Mouse (Mus musculus): ENCODE results near the gene Hdhd5. TPM values are rescaled to one million over a fixed set of nuclear protein-coding genes. Genes with fewer than 3 reads are reported as not detected.

Hdhd5 gene
- polyA plus RNA-seq, 2 experiments from 2014 or later = 43.4 to 59.7 TPM

DNA sequence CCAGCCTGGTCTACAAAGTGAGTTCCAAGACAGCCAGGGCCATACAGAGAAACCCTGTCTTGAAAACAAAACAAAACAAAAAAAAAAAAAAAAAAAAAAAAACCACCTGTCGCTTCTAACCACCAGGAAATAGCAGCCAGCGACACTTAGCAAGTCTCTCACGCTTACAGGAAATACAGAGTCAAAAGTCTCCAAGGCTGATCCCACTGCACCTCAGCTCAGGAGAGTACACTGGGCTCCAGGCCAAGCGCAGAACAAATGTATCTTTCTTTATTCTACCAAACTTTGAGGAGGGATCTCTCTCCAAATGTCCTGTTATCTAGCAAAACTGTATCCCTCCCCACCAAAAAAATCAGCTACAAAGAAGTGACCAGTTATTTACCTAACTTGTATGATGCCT lies 2.0 kb downstream of the Hdhd5 start:
- ATAC-seq = peak; percentile 56

DNA sequence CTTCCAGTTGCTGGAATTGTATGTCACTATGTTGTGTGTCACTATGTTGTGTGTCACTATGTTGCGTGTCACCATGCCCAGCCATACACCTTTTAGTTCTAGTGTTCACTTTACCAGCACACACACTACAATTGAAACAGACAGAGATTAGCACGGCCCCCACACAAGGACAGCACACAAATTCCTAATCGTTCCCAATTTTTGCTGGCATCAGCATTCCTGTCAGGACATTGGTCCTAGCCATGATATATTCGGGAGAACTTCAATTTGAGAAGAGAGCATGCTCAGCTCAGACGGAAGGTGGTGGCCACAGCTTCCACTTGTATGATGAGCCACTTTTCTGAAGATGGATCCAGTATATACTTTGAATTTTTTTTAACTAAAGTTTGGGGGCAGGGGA lies 6.3 kb downstream of the Hdhd5 start:
- ATAC-seq = no peak

DNA sequence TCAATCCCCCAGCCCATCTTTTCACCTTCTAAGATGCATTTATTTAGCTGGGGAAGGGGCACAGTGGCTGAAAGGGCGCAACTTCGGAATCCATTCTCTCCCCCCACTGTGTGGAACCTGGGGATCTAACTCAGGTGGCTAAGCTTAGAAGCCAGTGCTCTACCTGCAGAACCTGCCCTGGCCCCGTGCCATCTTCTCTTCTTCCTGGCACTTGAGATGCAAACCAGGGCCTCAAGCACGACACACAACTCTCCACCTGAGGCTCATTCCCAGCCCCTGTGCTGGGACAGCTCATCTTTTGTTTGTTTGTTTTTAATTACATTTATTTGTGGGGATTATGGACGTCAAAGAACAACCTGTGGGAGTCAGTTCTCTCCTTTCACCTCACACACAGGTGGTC lies 11.5 kb downstream of the Hdhd5 start:
- no peak for ATAC-seq

DNA sequence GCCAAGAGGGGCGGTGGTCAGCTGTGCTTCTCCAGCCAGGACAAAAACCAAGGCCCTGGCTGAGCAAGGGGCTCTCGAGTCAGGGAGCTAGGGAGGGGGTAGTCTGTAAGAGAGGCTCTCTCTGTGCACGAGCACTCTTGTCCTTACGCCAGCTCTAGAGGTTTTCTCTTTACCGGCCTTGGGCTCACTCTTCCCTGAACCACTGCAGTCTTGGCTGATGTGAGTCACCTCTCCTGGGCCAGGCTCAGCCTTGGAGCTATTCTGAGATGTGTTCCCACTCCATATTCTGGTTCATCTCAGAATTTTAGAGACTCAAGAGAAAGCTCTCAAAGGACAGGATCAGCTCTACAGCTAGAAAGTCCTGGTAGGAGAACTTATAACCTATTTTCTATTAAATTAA lies 13.8 kb downstream of the Hdhd5 start:
- no peak for ATAC-seq

DNA sequence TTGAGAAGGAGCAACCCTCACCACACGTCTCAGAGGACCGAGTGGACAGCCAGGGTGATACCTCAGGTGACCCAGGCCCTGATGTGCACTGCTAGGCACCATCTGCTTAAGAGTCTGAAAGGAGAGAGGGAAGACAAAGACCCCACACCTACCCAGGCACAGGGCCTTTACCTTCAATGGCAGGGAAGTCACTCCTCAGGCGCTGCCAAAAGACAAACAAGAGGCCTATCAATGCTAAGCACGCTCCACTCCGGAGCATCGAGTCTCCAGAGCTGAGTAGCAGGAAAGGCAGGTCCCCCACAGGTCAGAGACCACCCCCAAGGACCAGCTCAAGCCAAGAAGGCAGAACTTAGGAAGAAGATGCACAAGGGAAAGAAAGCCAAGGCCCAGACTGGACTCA lies 14.2 kb downstream of the Hdhd5 start:
- no peak for ATAC-seq

DNA sequence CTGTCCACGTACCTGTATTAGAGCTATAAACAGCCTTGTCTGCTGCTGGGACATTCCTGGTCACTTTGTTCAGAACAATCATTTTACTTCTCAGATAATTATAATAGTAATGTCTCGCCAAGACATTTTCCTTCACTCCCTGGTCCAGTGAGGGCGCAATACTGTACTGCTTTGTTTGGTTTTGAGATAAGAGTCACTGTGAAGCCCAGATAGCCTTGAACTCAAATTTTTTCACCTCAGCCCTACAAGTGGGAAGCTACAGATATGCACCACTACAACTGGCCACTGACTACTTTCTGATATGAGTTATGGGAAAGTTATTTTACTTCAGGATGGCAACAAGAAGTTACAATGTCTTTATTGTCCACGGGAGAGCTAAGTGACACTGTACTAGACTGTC lies 14.7 kb downstream of the Hdhd5 start:
- ATAC-seq = no peak

DNA sequence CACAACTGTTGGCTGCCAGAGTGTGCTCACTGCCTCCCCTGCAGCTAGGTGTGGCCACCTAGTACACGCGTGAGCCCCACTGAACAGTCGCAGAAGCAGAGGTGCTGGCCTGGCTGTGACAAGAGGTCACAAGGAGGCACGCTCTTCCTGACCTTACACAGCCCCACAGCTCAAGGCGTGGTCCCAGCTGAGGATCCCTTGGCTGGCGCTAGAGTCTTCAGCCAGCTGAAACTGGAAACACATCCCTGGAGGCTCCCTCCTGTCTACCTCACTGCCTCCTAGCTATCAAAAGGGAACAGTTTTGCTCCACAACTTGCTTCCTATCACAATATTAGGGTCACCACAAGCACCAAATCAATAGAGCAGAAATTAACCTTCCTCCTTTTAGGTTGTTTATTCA lies 19.9 kb downstream of the Hdhd5 start:
- ATAC-seq = no peak

DNA sequence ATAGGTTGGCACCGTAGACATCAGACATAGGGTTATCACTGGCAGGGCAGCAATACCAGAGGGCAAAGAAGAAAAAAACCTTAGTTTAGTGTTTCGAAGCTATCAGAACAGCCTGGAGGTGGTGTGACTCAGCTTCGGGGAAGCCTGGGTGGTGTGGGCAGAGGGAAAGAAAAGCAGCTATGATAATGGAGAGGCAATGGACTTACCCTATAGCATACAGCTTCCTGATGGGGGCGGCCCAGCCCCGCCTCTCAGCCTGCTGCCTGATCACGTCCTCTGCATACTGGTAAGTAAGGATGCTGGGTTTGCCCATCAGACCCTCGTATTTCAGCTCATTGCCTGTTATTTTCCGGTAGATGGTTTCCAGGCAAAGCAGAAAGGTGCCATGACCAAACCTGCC lies 20.7 kb downstream of the Hdhd5 start:
- ATAC-seq = no peak

DNA sequence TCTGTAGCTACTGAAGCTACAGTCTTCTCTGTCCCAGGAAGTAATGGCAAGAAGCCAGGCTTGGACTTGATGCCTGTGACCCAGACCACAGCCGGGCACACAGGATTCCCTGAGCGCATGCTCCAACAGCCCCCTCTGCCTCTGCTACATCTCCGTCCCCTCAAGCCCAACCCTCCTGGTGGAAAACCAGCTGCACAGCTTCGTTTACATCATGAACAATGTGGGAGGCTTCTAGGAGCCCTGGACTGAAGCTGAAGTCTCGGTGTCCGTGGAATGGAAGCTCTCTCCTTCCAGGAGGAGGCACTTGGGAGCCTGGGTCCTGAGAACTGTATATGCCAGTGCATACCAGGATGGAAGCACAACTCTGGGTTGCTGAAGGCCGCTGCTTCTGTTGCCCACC lies 21.1 kb downstream of the Hdhd5 start:
- ATAC-seq = no peak

DNA sequence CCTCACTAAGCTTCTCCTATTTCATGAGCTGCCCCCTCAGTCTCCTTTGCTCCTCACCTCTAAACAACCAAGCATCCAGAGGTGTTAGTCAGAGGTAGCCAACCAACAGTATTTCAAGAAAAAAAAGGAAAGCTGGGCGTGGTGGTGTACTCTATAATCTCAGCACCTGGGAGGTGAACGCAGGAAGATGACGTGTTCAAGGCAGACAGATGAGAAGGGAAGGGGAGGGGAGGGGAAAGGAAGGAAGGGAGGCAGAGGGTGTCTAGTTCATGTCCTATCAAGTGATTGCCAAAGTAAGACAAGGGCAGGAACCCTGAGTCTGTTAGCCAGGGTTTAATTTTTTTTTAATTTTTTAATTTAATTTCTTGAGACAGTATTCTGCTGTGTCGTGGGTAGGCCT lies 22.5 kb downstream of the Hdhd5 start:
- ATAC-seq = peak; percentile 59

DNA sequence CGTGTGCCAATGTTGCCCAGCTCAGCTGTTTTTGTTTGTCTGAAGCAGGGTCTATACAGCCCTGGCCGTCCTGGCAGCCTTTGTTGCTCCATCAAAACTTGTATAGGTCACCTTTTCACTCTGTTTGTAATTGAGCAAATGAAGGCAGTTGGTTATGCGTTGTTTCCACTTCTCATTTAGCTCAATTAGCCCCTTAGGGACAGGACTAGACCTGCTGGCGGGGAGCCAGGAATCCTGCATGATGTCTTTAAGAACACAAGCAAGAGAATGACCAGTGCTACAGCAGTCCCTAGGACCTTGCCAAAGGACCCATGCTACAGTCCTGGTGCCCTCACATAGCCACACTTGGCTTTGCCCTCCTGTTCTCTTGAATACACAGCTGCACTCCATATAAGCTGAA lies 25.6 kb downstream of the Hdhd5 start:
- ATAC-seq = no peak

DNA sequence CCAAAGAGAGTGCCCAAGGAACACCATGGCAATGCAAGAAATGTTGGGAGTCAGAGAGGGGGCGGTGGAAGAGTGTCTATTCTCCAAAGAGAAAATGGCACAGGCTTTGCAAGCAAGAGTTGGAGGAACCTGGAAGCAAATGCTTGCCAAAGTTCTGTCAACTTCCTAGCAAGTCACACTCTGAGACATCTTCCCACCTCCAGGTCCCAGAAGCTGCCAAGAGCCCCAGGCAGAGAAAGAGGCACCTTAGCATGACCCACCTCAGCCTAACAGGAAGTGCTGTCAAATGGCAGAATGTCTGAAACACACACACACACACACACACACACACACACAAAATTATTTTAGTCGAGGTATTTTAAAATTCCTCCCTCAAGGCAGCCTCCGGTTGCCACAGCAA lies 27.1 kb downstream of the Hdhd5 start:
- no peak for ATAC-seq

DNA sequence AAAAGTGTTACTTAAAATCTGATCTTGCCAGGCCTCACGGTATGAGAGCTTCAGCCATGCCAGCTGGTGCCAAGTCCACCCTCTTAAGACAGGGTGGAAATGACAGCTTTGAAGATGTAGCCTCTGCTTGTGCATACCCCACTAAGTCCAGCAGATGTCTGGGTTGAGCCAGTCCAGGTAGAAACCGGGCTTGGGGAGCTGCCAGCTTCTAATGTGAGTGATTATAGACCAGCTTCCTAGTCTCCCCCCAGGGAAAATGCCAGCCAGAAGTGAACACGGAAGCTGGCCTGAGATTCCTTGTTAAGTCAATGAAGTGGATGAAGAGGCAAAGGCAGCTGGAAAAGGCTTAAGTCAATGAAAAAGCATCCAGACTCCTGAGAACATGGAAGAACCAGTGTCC lies 34.6 kb downstream of the Hdhd5 start:
- ATAC-seq = no peak

DNA sequence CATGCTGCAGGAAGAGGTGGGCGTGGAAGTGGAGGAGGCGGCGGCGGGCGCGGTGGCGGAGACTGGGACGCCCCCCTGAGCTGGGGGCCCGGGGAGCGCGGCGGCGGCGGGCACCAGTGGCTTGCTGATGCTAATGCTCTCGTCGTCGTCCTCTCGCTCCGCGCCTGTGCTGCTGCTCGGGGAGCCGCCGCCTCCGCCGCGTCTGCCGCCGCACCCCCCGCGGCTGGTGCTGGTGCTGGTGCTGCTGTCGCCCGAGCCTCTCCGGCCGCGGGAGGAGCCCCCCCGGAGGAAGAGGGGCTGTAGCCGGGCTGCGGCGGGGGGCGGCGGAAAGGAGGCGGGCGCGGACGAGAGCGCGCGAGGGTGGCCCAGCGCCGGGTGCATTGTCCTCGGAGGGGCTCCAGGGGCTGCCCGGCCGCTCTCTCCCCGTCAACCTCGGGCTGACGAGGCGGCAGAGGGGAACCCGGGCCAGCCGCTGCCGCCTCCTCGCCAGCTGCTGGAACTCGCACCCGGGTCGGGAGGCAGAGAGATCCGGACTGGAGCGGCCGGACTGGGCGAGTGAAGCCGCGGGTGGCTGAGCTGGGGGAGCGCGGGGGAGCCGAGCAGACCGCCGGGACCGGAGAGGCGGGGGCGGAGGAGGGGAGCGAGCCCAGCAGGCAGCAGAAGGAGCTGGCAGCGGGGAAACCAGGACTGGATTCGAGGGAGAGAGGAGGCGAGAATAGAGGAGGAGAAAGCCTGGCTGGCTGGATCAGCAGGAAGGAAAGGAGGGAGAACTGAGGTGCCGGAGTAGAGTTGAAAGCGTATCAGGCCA lies 37.5 kb downstream of the Hdhd5 start, which contains the start of gene Tmem121b:
Gene Tmem121b (minus strand): TSS at position 434 of the 808 bp plus-strand sequence.
- ATAC-seq = peak; percentile 36

DNA sequence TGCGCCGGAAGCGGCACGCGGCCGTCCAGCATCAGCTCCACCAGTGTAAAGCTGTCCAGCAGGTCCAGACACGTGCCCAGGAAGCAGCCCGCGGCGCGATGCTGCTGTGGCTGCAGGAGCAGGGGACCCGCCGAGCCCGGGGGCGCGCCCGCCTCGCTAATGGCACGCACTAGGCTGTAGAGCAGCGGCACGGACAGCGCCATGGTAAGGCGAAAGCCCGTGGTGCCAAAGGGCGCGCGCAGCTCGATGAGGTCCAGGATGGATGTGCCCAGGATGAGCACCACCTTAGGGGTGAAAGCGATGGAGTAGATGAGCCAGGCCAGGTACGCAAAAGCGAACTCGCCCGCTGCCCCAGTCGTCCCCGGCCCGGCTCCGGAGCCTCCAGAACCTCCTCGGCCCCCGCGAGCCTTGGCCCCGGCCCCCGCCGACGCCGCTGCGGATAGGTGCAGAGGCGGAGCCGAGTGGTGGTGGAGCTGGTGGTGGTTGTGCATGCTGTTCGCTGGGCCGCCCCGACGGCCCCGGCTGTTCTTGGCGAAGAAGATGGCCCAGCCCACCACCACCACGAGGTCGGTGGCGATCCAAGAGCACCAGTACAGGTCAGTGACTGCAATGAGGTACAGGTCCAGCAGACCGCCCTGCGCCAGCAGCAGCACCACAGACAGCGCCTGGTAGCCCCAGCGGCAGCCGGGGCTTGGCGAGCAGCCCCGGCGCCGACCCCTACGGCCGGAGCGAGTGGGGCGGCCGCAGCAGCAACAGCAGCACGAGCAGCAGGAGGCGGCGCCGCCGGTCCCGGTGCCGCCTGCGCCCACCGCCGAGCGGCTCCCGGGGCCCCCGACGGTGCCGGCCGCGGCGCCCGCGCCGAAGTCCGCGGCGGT lies 38.4 kb downstream of the Hdhd5 start:
- ATAC-seq = peak; percentile 44

DNA sequence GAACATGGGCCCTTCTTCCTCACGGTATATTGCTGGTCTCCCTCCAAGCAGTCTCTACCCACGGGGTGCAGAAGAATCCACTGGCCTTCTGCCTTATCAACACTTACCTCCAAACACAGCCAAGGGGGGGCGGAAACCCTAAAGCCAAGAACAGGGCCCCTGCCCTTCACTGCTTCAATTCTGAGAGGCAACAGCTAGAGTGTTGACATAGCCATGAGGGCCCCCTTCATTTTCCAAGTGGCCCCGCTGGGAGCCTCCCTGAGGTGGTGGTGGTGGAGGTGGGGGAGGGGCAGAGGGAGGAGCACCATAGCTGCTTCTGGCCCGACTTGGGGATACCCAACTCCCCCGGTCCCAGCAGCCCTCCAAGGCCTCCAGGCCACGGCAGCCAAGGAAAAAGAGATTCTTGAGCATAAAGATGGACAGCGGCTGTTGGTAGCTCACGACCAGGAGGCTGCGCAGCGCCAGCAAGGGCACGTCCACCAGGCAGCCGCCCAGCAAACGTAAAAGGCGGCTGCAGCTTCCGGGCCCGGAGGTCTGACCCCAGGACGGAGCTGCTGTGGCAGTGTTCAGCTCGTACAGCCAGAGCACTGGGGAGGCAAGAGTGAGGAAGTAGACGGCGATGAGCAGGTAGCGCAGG lies 39.1 kb downstream of the Hdhd5 start:
- ATAC-seq = no peak

DNA sequence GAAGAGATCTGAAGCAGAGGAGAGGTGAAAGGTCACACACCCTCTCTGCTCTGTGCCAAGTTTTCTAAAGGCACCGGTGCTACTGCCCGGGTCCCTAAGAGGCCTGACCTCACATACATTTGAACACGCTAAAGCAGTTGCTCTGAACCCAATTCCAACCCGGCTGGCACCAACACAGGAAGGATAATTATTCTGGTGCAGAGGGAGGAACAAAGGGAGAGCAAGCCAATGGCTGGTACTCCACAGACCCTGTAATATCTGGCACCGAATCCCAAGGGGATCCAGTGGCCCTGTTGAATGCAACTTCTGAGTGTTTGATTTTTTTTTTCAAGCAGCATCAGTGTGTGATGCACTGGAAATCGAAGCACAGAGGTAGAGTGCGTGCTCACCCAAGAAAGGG lies 40.1 kb downstream of the Hdhd5 start:
- no peak for ATAC-seq

DNA sequence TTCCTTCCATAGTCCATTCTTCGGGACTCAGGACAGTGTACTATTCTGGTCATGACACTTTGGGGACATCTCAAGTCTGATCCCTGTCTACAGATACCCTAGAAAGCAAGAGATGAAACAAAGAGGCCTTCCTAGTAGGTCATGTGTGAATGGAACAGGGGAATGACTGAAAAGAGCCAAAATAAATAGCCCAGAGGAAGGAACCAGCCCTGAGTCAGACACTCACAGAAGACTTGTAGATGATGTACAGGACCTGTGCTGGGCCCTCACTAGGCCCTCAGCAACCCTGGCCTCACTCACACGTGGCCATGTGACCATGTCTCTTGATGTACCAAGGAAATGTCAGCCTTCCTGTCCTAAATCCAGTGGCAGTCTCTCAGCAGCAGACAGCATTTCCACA lies 41.7 kb downstream of the Hdhd5 start:
- ATAC-seq = no peak

DNA sequence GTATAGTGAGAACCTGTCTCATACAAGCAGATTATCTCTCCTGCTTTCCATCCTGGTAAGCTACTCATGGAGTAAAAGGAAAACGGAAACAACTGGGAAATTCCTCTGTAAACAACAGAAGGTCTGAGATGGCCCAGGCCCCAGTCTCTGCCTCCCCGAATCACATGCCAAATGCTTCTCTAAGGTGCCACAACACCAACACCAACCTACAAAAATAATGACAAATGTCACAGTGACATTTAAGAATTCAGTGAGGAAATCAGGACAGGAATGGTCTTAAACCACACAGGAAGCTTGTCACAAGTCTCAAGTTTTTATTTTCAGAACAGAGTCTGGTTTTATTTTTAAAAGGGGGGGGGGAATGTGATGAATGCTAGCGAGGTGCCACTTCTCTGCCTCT lies 42.5 kb downstream of the Hdhd5 start:
- ATAC-seq = peak; percentile 32

DNA sequence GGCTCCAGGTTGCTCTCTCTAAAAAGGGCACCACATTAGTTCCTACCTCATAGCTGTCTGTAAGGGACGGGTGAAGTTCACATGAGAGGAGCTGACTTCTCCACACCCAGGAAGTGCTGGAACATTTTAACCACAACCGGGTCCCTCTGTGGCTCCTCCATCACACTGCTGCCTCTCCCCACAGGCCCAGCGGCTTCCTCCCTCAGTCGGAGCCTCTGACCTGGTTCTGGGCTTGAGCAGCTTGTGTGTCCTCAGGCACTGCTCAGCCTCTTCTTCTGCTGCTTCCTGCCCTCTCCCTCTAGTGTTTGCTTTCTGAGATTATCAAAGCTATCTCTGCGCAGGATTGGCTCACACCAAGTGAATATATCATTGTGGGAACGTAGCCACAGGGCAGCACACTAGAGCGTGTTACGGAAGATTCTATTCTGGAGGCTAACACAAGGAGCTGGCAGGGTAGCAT lies 45.0 kb downstream of the Hdhd5 start:
- peak; percentile 56 for ATAC-seq

DNA sequence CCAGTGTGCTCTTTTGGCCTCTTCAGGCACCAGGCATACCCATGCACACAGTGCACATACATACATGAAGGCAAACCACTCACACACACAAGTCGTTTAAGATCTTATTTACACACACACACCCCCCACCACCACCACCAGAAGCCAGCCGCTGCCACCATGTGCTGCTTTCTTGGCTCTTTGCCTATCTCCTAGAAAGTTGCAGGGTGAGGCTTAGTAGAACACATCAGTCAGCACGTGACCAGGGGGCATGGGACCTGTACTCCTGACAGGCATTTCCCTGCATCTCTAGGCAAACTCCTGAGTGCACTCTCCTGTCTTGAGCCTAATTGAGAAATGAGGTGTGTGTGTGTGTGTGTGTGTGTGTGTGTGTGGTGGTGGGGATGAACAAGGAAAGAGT lies 46.1 kb downstream of the Hdhd5 start:
- no peak for ATAC-seq

DNA sequence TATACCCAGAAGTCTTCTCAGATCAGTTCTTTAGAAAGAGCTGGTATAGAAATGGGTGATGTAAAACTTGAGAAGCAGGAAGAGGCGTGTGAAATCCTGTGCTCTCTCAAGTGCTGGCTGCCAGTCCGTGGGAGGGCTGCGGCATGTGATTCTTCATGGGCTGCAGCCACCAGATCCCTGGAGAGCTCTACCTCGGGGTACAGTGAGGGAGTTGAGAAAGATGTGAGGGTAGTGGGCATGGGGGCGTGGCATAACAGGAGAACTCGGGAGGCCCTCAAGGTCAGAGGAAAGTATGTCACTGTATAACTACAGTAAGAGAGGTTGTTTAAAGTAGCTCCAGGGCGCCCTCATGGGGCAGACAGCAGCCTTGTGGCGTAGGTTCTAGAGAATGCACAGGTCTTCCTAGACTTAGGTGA lies 47.9 kb downstream of the Hdhd5 start:
- peak; percentile 54 for ATAC-seq

DNA sequence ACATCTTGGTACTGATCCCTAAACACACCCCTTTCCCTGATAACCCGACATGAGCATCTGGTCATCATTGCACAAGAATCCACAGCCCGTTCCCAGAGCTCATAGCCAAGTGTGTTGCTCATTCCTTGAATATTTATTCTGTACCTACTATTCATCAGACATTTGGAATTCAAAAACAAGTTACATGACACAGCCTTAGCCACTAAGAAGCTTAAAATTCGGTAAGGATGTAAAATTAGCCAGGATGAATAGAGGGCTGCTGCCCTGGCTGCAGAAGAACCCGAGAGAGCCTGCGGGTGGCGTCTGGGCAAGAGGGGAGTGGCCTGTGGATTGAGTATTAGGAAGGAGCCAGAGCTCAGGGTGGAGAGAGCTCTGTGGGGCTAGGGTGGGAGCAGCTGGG lies 48.4 kb downstream of the Hdhd5 start:
- peak; percentile 5 for ATAC-seq
